In genomic region chr11:3527766-3528165, GRCm38 (mm10) we compare ENCODE assay signal across 15 mouse cellular contexts. TPM values are rescaled to one million over a fixed set of nuclear protein-coding genes. Genes with fewer than 3 reads are reported as not detected.
DNase-seq lines count a peak whose midpoint lies in the region; ATAC-seq and TF ChIP-seq lines count a peak whose summit lies in the region.
"Had no signal": no experiment of that assay in that cellular context is flagged by ENCODE, and none has a peak within 500 bp of the region (broad histone marks: within the 10 kb centered on the region; RNA-seq: fewer than 3 reads in every experiment).

No protein-coding gene starts in this region.

- H3K9me3 ChIP-seq in embryonic facial prominence, embryonic 14.5 days (ENCODE audit: control insufficient read depth, low read length) = no peaks in the 10 kb centered on the region
- no peaks in the 10 kb centered on the region for H3K9me3 ChIP-seq in embryonic facial prominence, embryonic 10.5 days
- H3K9me3 ChIP-seq in E14TG2a.4 (ENCODE audit: low read length) = no peaks in the 10 kb centered on the region
- no peaks in the 10 kb centered on the region for H3K9me3 ChIP-seq in heart, postnatal 0 days (replicated peaks; ENCODE audit: control insufficient read depth, low read length)
- H3K9me3 ChIP-seq: embryonic facial prominence, embryonic 13.5 days; stomach, embryonic 15.5 days had no signal

- TF ChIP-seq CTCF in E14TG2a.4 (conservative IDR thresholded peaks at IDR 0.05; ENCODE audit: low read length) = no peak
- no peak for TF ChIP-seq CTCF in heart, postnatal 0 days (IDR thresholded peaks at IDR 0.05; ENCODE audit: low read depth)

- no peak for DNase-seq in embryonic facial prominence, embryonic 14.5 days (ENCODE audit: low spot score)
- no peak for DNase-seq in embryonic facial prominence, embryonic 10.5 days (ENCODE audit: low spot score)
- peak; percentile 78 for DNase-seq in gastrocnemius, postnatal 14 days
- peak; percentile 70 for DNase-seq in heart, postnatal 0 days (ENCODE audit: low spot score)
- no peak for DNase-seq in adrenal gland, adult (ENCODE audit: inconsistent age in 2 of 2, low spot score in 1 of 2)
- DNase-seq: kidney, adult 2 months; thymus, postnatal 4 days had no signal

- intact Hi-C loops in gastrocnemius, postnatal 14 days (cut with DNase I; ENCODE audit: low total_unique reads) = no loop called here

- ATAC-seq in embryonic facial prominence, embryonic 14.5 days (ENCODE audit: low read depth) = no peak; the same call in 1 of the 2 replicates
- peak; percentile 83 for ATAC-seq in heart, postnatal 0 days (ENCODE audit: insufficient read depth, low read depth)
- no peak for ATAC-seq in erythroblast, adult 5-6 weeks (replicated peaks; ENCODE audit: low FRiP score, poor library complexity, severe bottlenecking)
- no peak for ATAC-seq in inflammation-experienced regulatory T-cells, adult 6 months
- ATAC-seq: forebrain, embryonic 16.5 days had no signal

- no peaks in the 10 kb centered on the region for H3K27me3 ChIP-seq in embryonic facial prominence, embryonic 14.5 days (replicated peaks; ENCODE audit: control insufficient read depth, insufficient read depth, low read length)
- H3K27me3 ChIP-seq in embryonic facial prominence, embryonic 10.5 days (replicated peaks; ENCODE audit: low read depth, poor library complexity, severe bottlenecking) = no peaks in the 10 kb centered on the region
- H3K27me3 ChIP-seq in E14TG2a.4 (ENCODE audit: insufficient read depth, low read length) = no peaks in the 10 kb centered on the region
- H3K27me3 ChIP-seq in heart, postnatal 0 days (ENCODE audit: control insufficient read depth, insufficient read depth, low read length) = no peaks in the 10 kb centered on the region
- H3K27me3 ChIP-seq: embryonic facial prominence, embryonic 13.5 days; stomach, embryonic 15.5 days had no signal

- H3K4me1 ChIP-seq in embryonic facial prominence, embryonic 14.5 days (ENCODE audit: control insufficient read depth, insufficient read depth, low read length) = no peaks in the 10 kb centered on the region
- H3K4me1 ChIP-seq in embryonic facial prominence, embryonic 10.5 days = 0 out of 2 replicates have a peak, but pooled peaks cover 3% of the 10 kb centered on the region
- peaks cover 58% of the 10 kb centered on the region for H3K4me1 ChIP-seq in E14TG2a.4 (replicated peaks; ENCODE audit: low read depth, low read length)
- peaks cover 19% of the 10 kb centered on the region; the same call in 1 of the 2 replicates for H3K4me1 ChIP-seq in heart, postnatal 0 days (ENCODE audit: control insufficient read depth, insufficient read depth)
- H3K4me1 ChIP-seq: embryonic facial prominence, embryonic 13.5 days; stomach, embryonic 15.5 days had no signal

- H3K4me2 ChIP-seq in embryonic facial prominence, embryonic 14.5 days (ENCODE audit: low read depth, low read length) = no peak overlapping the region
- H3K4me2 ChIP-seq in heart, postnatal 0 days (ENCODE audit: low read depth, low read length) = peak overlapping the region; percentile 54
- H3K4me2 ChIP-seq: embryonic facial prominence, embryonic 13.5 days; stomach, embryonic 15.5 days had no signal

- no peak overlapping the region for H3K4me3 ChIP-seq in embryonic facial prominence, embryonic 14.5 days (ENCODE audit: low read depth, low read length)
- H3K4me3 ChIP-seq in embryonic facial prominence, embryonic 10.5 days = no peak overlapping the region
- H3K4me3 ChIP-seq in E14TG2a.4 (replicated peaks; ENCODE audit: low read length) = peak overlapping the region; percentile 60
- peak overlapping the region; percentile 34 for H3K4me3 ChIP-seq in heart, postnatal 0 days (ENCODE audit: low read depth, low read length)
- H3K4me3 ChIP-seq: embryonic facial prominence, embryonic 13.5 days; stomach, embryonic 15.5 days had no signal

- H3K27ac ChIP-seq in embryonic facial prominence, embryonic 14.5 days (replicated peaks; ENCODE audit: low read depth, low read length) = peak overlapping the region; percentile 52
- H3K27ac ChIP-seq in embryonic facial prominence, embryonic 10.5 days (replicated peaks) = no peak overlapping the region
- peak overlapping the region; percentile 89 for H3K27ac ChIP-seq in heart, postnatal 0 days (ENCODE audit: low read depth)
- H3K27ac ChIP-seq: embryonic facial prominence, embryonic 13.5 days; liver, embryonic 14.5 days; stomach, embryonic 15.5 days had no signal

- WGBS in embryonic facial prominence, embryonic 14.5 days = 90% methylated on average over 8 of the region's 8 CpGs
- 85% methylated on average over 8 of the region's 8 CpGs for WGBS in embryonic facial prominence, embryonic 10.5 days
- 44% methylated on average over 8 of the region's 8 CpGs for WGBS in heart, postnatal 0 days

- peaks cover 100% of the 10 kb centered on the region for H3K36me3 ChIP-seq in embryonic facial prominence, embryonic 14.5 days (ENCODE audit: control insufficient read depth, insufficient read depth, low read length)
- peaks cover 100% of the 10 kb centered on the region for H3K36me3 ChIP-seq in embryonic facial prominence, embryonic 10.5 days (replicated peaks)
- H3K36me3 ChIP-seq in E14TG2a.4 (ENCODE audit: insufficient read depth, low read length) = peaks cover 93% of the 10 kb centered on the region
- peaks cover 99% of the 10 kb centered on the region for H3K36me3 ChIP-seq in heart, postnatal 0 days (replicated peaks; ENCODE audit: control insufficient read depth, insufficient read depth, low read length)

- no peak for TF ChIP-seq EP300 in heart, postnatal 0 days (IDR thresholded peaks at IDR 0.05; ENCODE audit: low read depth)

- H3K9ac ChIP-seq in embryonic facial prominence, embryonic 14.5 days (ENCODE audit: low read depth, low read length) = no peak overlapping the region
- H3K9ac ChIP-seq in heart, postnatal 0 days (replicated peaks; ENCODE audit: low read depth, low read length) = peak overlapping the region; percentile 51
- H3K9ac ChIP-seq: embryonic facial prominence, embryonic 13.5 days; liver, embryonic 14.5 days; stomach, embryonic 15.5 days had no signal

RNA-seq across cellular contexts. Expression of gene Smtn, which starts 12.6 kb away (rescaled TPM):
- 100 and 116 TPM in 2 replicates for polyA plus RNA-seq in embryonic facial prominence, embryonic 14.5 days (2014; fragmentation: Nextera tagmentation; extraction: Ambion mirVana)
- polyA plus RNA-seq in embryonic facial prominence, embryonic 10.5 days (2016; fragmentation: Nextera tagmentation; extraction: Ambion mirVana) = 40.5 and 42.6 TPM in 2 replicates
- total RNA-seq in gastrocnemius, postnatal 14 days (2021) = 100 to 1,000 TPM in 1 of 2 experiments, 10 to 100 TPM in 1; 96.8 to 123 TPM
- 74.5 and 94.2 TPM in 2 replicates for total RNA-seq in heart, postnatal 0 days (2014; rRNA removed; ENCODE audit: low replicate concordance)
- polyA plus RNA-seq in heart, postnatal 0 days (2015; fragmentation: Nextera tagmentation; extraction: Ambion mirVana) = 86.3 and 104 TPM in 2 replicates
- total RNA-seq in erythroblast, adult 5-6 weeks (2015; ENCODE audit: low replicate concordance) = 4.2 and 13.6 TPM in 2 replicates
- 2.0 and 2.7 TPM in 2 replicates for total RNA-seq in erythroblast, adult 5-6 weeks (2017; ENCODE audit: low replicate concordance)
- 1 to 10 TPM; 1.5 to 7.4 (median 4.3) TPM for polyA plus RNA-seq in inflammation-experienced regulatory T-cells, adult 6 months (2017; shearing (Covaris generic))

RNA-seq across cellular contexts. Expression of gene Selenom, which starts 13.3 kb away (rescaled TPM):
- 204 and 215 TPM in 2 replicates for polyA plus RNA-seq in embryonic facial prominence, embryonic 14.5 days (2014; fragmentation: Nextera tagmentation; extraction: Ambion mirVana)
- 39.3 and 50.2 TPM in 2 replicates for polyA plus RNA-seq in embryonic facial prominence, embryonic 10.5 days (2016; fragmentation: Nextera tagmentation; extraction: Ambion mirVana)
- 10 to 100 TPM; 27.5 to 38.5 TPM for total RNA-seq in gastrocnemius, postnatal 14 days (2021)
- total RNA-seq in heart, postnatal 0 days (2014; rRNA removed; ENCODE audit: low replicate concordance) = 147 and 156 TPM in 2 replicates
- 129 and 130 TPM in 2 replicates for polyA plus RNA-seq in heart, postnatal 0 days (2015; fragmentation: Nextera tagmentation; extraction: Ambion mirVana)
- not detected in 2 replicates for total RNA-seq in erythroblast, adult 5-6 weeks (2015; ENCODE audit: low replicate concordance)
- 1.5 TPM in 1 of 2 replicates, not detected in the other for total RNA-seq in erythroblast, adult 5-6 weeks (2017; ENCODE audit: low replicate concordance)
- 10 to 100 TPM in 1 of 3 experiments, 1 to 10 TPM in 2; 5.6 to 20.7 (median 8.1) TPM for polyA plus RNA-seq in inflammation-experienced regulatory T-cells, adult 6 months (2017; shearing (Covaris generic))

RNA-seq across cellular contexts. Expression of gene Inpp5j, which starts 23.1 kb away (rescaled TPM):
- polyA plus RNA-seq in embryonic facial prominence, embryonic 14.5 days (2014; fragmentation: Nextera tagmentation; extraction: Ambion mirVana) = 0.81 and 1.0 TPM in 2 replicates
- 0.13 and 0.25 TPM in 2 replicates for polyA plus RNA-seq in embryonic facial prominence, embryonic 10.5 days (2016; fragmentation: Nextera tagmentation; extraction: Ambion mirVana)
- total RNA-seq in gastrocnemius, postnatal 14 days (2021) = 1 to 10 TPM; 1.9 to 2.9 TPM
- total RNA-seq in heart, postnatal 0 days (2014; rRNA removed; ENCODE audit: low replicate concordance) = 7.1 and 9.4 TPM in 2 replicates
- polyA plus RNA-seq in heart, postnatal 0 days (2015; fragmentation: Nextera tagmentation; extraction: Ambion mirVana) = 12.4 and 12.8 TPM in 2 replicates
- total RNA-seq in erythroblast, adult 5-6 weeks (2015; ENCODE audit: low replicate concordance) = 0.38 and 2.5 TPM in 2 replicates
- total RNA-seq in erythroblast, adult 5-6 weeks (2017; ENCODE audit: low replicate concordance) = 0.34 and 0.42 TPM in 2 replicates
- not detected for polyA plus RNA-seq in inflammation-experienced regulatory T-cells, adult 6 months (2017; shearing (Covaris generic))

RNA-seq across cellular contexts. Expression of gene Pla2g3, which starts 39.7 kb away (rescaled TPM):
- polyA plus RNA-seq in embryonic facial prominence, embryonic 14.5 days (2014; fragmentation: Nextera tagmentation; extraction: Ambion mirVana) = 0.36 and 0.41 TPM in 2 replicates
- polyA plus RNA-seq in embryonic facial prominence, embryonic 10.5 days (2016; fragmentation: Nextera tagmentation; extraction: Ambion mirVana) = 1.6 and 2.0 TPM in 2 replicates
- total RNA-seq in gastrocnemius, postnatal 14 days (2021) = under 1 TPM in 1 of 2 experiments, not detected in 1; 0.09 TPM
- total RNA-seq in heart, postnatal 0 days (2014; rRNA removed; ENCODE audit: low replicate concordance) = 0.08 and 0.19 TPM in 2 replicates
- polyA plus RNA-seq in heart, postnatal 0 days (2015; fragmentation: Nextera tagmentation; extraction: Ambion mirVana) = 0.10 and 0.11 TPM in 2 replicates
- not detected in 2 replicates for total RNA-seq in erythroblast, adult 5-6 weeks (2015; ENCODE audit: low replicate concordance)
- total RNA-seq in erythroblast, adult 5-6 weeks (2017; ENCODE audit: low replicate concordance) = 0.28 TPM in 1 of 2 replicates, not detected in the other
- polyA plus RNA-seq in inflammation-experienced regulatory T-cells, adult 6 months (2017; shearing (Covaris generic)) = under 1 TPM in 2 of 3 experiments, not detected in 1; 0.12 to 0.28 TPM
- total RNA-seq: heart, postnatal 36 days had no signal

Comparison
In these comparisons a context has a peak if more than half of its experiments do, and no peak if none do; other contexts are left out.
1. DNase-seq: peak in gastrocnemius, postnatal 14 days (single experiment) and heart, postnatal 0 days (single experiment); none in embryonic facial prominence, embryonic 14.5 days (single experiment), embryonic facial prominence, embryonic 10.5 days (single experiment) and adrenal gland, adult (0 of 2).
2. H3K4me3 ChIP-seq: peak in E14TG2a.4 (single experiment) and heart, postnatal 0 days (single experiment); none in embryonic facial prominence, embryonic 14.5 days (single experiment) and embryonic facial prominence, embryonic 10.5 days (single experiment).